Mouse (Mus musculus) lung, adult 2 months (tissue): ENCODE results near the gene Thy1.

Experiments
- CTCF ChIP-seq: fragments of 200-500 bp; IDR thresholded peaks from 2 replicates; pipeline ENCODE4 v1.5.1; 2011; ENCODE audit warnings: mild to moderate bottlenecking, low read length, control low read depth; ENCODE audit not compliant: insufficient read depth
- POLR2A ChIP-seq: fragments of 200-500 bp; IDR thresholded peaks from 2 replicates; pipeline ENCODE4 v1.6.1; 2011; ENCODE audit warnings: low read depth, mild to moderate bottlenecking, control low read depth, low read length, borderline replicate concordance; ENCODE audit errors: extremely low read depth

DNA sequence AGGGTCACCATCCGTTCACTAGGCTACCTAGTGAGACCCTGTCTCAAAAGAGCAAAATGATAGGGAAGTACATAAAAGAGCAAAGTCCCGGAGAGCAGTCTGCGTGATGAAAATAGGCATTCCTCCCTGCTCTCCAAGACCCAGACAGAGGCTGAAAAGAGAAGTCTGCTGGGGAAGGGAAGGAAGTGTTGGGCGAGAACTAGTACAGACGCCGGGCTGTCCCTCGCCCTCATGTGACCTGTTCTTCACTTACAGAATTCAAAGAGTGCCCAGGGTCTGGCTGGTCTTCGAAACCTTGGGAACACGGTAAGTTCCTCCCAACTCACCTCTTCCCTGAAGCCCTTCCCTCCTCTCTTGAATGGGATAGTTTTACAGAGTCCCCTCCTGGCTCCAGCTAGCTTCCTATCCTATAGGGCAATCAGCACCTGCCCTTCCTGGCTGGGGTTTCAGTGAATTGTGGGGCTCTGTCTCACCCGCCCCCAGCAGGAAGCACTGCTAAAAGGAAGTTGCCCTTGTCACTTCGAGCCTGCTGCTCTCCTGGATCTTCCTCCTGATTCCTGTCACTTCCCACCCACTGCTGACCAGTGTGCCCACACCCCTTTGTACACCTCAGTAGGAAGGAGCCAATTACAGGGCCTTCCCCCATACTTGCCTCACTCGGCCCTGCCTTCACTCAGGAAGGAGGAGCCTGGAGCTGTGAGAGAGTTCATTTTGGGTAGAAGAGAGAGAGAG lies 45.9 kb downstream of the Thy1 start:
- TF ChIP-seq CTCF (no peak), POLR2A (no peak)
